Mouse (Mus musculus) heart, embryonic 10.5 days (tissue): ENCODE measurements around the gene Exoc4. TPM values are rescaled to one million over a fixed set of nuclear protein-coding genes. Genes with fewer than 3 reads are reported as not detected.

Experiments used
- DNase-seq: peaks from one replicate; pipeline ENCODE4 v3.0.0-alpha.2; 2017; ENCODE audit warnings: low spot score
- H3K27ac ChIP-seq: fragments of 300-500 bp; sonication (generic); 2 replicates; pipeline ENCODE4 v1.5.1; 2016; ENCODE audit warnings: mild to moderate bottlenecking
- H3K27me3 ChIP-seq: fragments of 300-500 bp; sonication (generic); 2 replicates; pipeline ENCODE4 v1.6.1; 2016; ENCODE audit warnings: mild to moderate bottlenecking; ENCODE audit not compliant: poor library complexity, insufficient read depth, severe bottlenecking
- H3K36me3 ChIP-seq: fragments of 300-500 bp; sonication (generic); 2 replicates; pipeline ENCODE4 v1.6.1; 2016; ENCODE audit warnings: mild to moderate bottlenecking, moderate library complexity
- H3K4me1 ChIP-seq: fragments of 300-500 bp; sonication (generic); 2 replicates; pipeline ENCODE4 v1.6.1; 2016; ENCODE audit warnings: mild to moderate bottlenecking
- H3K4me3 ChIP-seq: fragments of 300-500 bp; sonication (generic); 2 replicates; pipeline ENCODE4 v1.5.1; 2016; ENCODE audit warnings: mild to moderate bottlenecking, moderate library complexity
- H3K9me3 ChIP-seq: fragments of 300-500 bp; sonication (generic); 2 replicates; pipeline ENCODE4 v1.6.1; 2016; ENCODE audit warnings: mild to moderate bottlenecking, moderate library complexity
- WGBS: fragments of 180-500 bp; shearing (Covaris S2); methylation state at CpG from one replicate; pipeline ENCODE4 v1.1.7; 2016; 5-methylcytosine and 5-hydroxymethylcytosine counted together
- polyA plus RNA-seq: library from polyadenylated mRNA; unstranded; fragments of >200 nt; fragmentation: Nextera tagmentation; extraction: Ambion mirVana; gene quantifications from 2 replicates; pipeline ENCODE4 v1.2.1, GENCODE M21; 2016

Gene Exoc4
- polyA plus RNA-seq, 1 experiment from 2014 or later, result 36.7 TPM

DNA sequence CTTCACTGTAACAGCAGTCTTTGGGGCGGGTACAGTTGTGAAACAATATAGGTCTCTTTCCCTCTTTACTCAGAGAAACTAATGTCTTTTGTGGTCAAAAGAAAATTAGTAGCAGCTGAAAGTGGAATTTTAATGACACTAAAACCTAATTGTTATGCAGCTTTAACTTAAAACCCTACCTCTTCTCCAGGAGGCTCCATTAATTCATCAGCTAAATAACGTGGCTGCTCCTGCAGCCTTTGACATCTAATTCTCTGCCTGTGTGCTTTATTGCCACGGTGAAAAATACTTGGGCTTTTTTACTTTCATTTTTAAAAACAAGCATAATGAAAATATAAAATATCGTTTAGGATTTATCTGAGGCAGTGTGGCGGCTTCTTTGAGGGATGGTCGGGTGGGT is 764.6 kb downstream of the Exoc4 start:
- no peak for DNase-seq
- 80% methylated on average over 6 of the region's 6 CpGs for WGBS
- H3K9me3 ChIP-seq, result no peaks in the 10 kb centered on the region
- no peaks in the 10 kb centered on the region for H3K36me3 ChIP-seq
- H3K27me3 ChIP-seq, result no peaks in the 10 kb centered on the region
- H3K27ac ChIP-seq, result no peak overlapping the region
- H3K4me3 ChIP-seq, result no peak overlapping the region
- 0 out of 2 replicates have a peak, but pooled peaks cover 5% of the 10 kb centered on the region for H3K4me1 ChIP-seq

Other genes with a start within 250 kb of the Exoc4 start
- gene Chchd3, start 188.8 kb upstream of the Exoc4 start, polyA plus RNA-seq, result 139 and 164 TPM in 2 replicates